Comparison of ENCODE assay signal across 8 mouse cellular contexts in the genomic region with DNA sequence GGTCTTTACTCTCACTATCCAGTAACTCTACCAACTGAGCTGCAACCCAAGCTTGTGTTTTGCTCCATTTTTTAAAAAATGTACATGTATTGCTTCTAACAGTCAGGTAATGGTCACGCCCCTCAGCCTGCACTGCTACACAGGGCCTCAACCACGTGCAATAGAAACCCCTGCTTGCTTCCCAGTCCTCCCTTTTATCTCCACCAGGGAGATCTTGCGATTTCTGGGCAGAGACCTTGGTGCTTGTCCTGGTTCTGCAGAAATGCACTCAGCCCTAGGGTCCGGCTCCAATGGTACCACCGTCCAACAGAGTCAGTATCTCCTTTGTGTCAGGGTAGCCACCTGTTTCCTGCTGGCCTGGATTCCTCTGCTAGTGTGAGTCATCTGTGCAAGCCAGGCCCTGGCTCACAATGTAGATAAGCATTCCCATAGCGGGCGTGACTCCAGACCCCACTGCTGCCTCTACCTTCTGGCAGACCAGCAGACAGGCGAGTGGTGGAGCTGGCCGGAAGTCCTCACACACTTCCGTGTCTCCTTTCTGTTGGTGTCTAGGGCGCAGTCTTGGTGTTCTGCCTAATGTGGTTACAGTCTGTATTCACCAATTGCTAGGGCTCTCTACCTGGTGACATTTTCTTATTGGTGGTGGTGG. TPM values are rescaled to one million over a fixed set of nuclear protein-coding genes. Genes with fewer than 3 reads are reported as not detected.
DNase-seq lines count a peak whose midpoint lies in the region; ATAC-seq and TF ChIP-seq lines count a peak whose summit lies in the region.

No protein-coding gene starts in this region.

- TF ChIP-seq CTCF in lung, adult 2 months (IDR thresholded peaks at IDR 0.05; ENCODE audit: insufficient read depth, low read length): no peak
- TF ChIP-seq CTCF in cerebellum, adult 2 months (IDR thresholded peaks at IDR 0.05; ENCODE audit: borderline replicate concordance, insufficient read depth, low read depth, low read length): no peak
- no peak for TF ChIP-seq CTCF in heart, postnatal 0 days (IDR thresholded peaks at IDR 0.05; ENCODE audit: low read depth)

- H3K4me2 ChIP-seq in heart, postnatal 0 days (ENCODE audit: low read depth, low read length): no peak overlapping the region
- no peak overlapping the region for H3K4me2 ChIP-seq in neural tube, embryonic 15.5 days

- ATAC-seq in heart, postnatal 0 days (ENCODE audit: insufficient read depth, low read depth): peak; percentile 84
- no peak for ATAC-seq in neural tube, embryonic 15.5 days (ENCODE audit: low FRiP score)

- no peaks in the 10 kb centered on the region for H3K36me3 ChIP-seq in heart, postnatal 0 days (replicated peaks; ENCODE audit: control insufficient read depth, insufficient read depth, low read length)
- no peaks in the 10 kb centered on the region for H3K36me3 ChIP-seq in neural tube, embryonic 15.5 days

- no peak for TF ChIP-seq POLR2A in lung, adult 2 months (IDR thresholded peaks at IDR 0.05; ENCODE audit: borderline replicate concordance, extremely low read depth, low read depth, low read length)
- TF ChIP-seq POLR2A in cerebellum, adult 2 months (IDR thresholded peaks at IDR 0.05; ENCODE audit: borderline replicate concordance, insufficient read depth, low read length): no peak

- 35% methylated on average over 11 of the region's 11 CpGs for WGBS in lung, adult 2 months
- 14% methylated on average over 11 of the region's 11 CpGs for WGBS in cerebellum, adult 2 months
- 22% methylated on average over 11 of the region's 11 CpGs for WGBS in heart, postnatal 0 days
- WGBS in neural tube, embryonic 15.5 days: 86% methylated on average over 11 of the region's 11 CpGs

- H3K27ac ChIP-seq in cerebellum, adult 2 months (ENCODE audit: insufficient read depth, low read length): peak overlapping the region; percentile 70
- peak overlapping the region; percentile 65 for H3K27ac ChIP-seq in heart, postnatal 0 days (ENCODE audit: low read depth)
- H3K27ac ChIP-seq in neural tube, embryonic 15.5 days (replicated peaks): no peak overlapping the region

- H3K4me1 ChIP-seq in lung, adult 2 months (ENCODE audit: control insufficient read depth, insufficient read depth, low read length): peaks cover 2% of the 10 kb centered on the region; the same call in 1 of the 2 replicates
- peaks cover 24% of the 10 kb centered on the region for H3K4me1 ChIP-seq in cerebellum, adult 2 months (ENCODE audit: control insufficient read depth, insufficient read depth, low read length)
- H3K4me1 ChIP-seq in heart, postnatal 0 days (ENCODE audit: control insufficient read depth, insufficient read depth): peaks cover 16% of the 10 kb centered on the region
- H3K4me1 ChIP-seq in neural tube, embryonic 15.5 days: no peaks in the 10 kb centered on the region

- no peaks in the 10 kb centered on the region for H3K9me3 ChIP-seq in heart, postnatal 0 days (replicated peaks; ENCODE audit: control insufficient read depth, low read length)
- no peaks in the 10 kb centered on the region for H3K9me3 ChIP-seq in neural tube, embryonic 15.5 days (replicated peaks)

- peak; percentile 60; the same call in 1 of the 2 replicates for TF ChIP-seq EP300 in heart, postnatal 0 days (IDR thresholded peaks at IDR 0.05; ENCODE audit: low read depth)

- H3K4me3 ChIP-seq in lung, adult 2 months (replicated peaks; ENCODE audit: extremely low read depth, low read depth, low read length): no peak overlapping the region
- no peak overlapping the region for H3K4me3 ChIP-seq in cerebellum, adult 2 months (replicated peaks; ENCODE audit: insufficient read depth, low read depth, low read length)
- H3K4me3 ChIP-seq in heart, postnatal 0 days (ENCODE audit: low read depth, low read length): no peak overlapping the region
- H3K4me3 ChIP-seq in neural tube, embryonic 15.5 days (replicated peaks): no peak overlapping the region

- DNase-seq in lung, adult 18-20 months: peak; percentile 39 to 54
- no peak for DNase-seq in lung, adult 2 months
- DNase-seq in cerebellum, adult 2 months: peak; percentile 93 to 98
- DNase-seq in heart, postnatal 0 days (ENCODE audit: low spot score): peak; percentile 74
- DNase-seq in lung, postnatal 25 days (ENCODE audit: low spot score): peak; percentile 23
- no peak for DNase-seq in right cerebral cortex, postnatal 4 days
- no peak for DNase-seq in neural tube, embryonic 10.5 days (ENCODE audit: extremely low spot score, low spot score)

- H3K9ac ChIP-seq in heart, postnatal 0 days (replicated peaks; ENCODE audit: low read depth, low read length): no peak overlapping the region
- H3K9ac ChIP-seq in neural tube, embryonic 15.5 days (replicated peaks): no peak overlapping the region

- no peaks in the 10 kb centered on the region for H3K27me3 ChIP-seq in cerebellum, adult 2 months (ENCODE audit: control insufficient read depth, insufficient read depth, low read length)
- H3K27me3 ChIP-seq in heart, postnatal 0 days (ENCODE audit: control insufficient read depth, insufficient read depth, low read length): no peaks in the 10 kb centered on the region
- no peaks in the 10 kb centered on the region for H3K27me3 ChIP-seq in neural tube, embryonic 15.5 days (replicated peaks)

RNA-seq across cellular contexts. Expression of a gene that starts 27.6 kb away (rescaled TPM):
- 5.0 and 6.1 TPM in 2 replicates for polyA plus RNA-seq in lung, adult 2 months (2012; rRNA removed)
- polyA plus RNA-seq in cerebellum, adult 2 months (2012; rRNA removed): 42.8 and 52.9 TPM in 2 replicates
- 4.4 and 4.5 TPM in 2 replicates for total RNA-seq in heart, postnatal 0 days (2014; rRNA removed; ENCODE audit: low replicate concordance)
- polyA plus RNA-seq in heart, postnatal 0 days (2015; fragmentation: Nextera tagmentation; extraction: Ambion mirVana): 4.2 and 6.4 TPM in 2 replicates
- 7.8 TPM in 2 replicates for polyA plus RNA-seq in neural tube, embryonic 15.5 days (2015; fragmentation: Nextera tagmentation; extraction: Ambion mirVana)

RNA-seq across cellular contexts. Expression of a gene that starts 44.0 kb away (rescaled TPM):
- polyA plus RNA-seq in lung, adult 2 months (2012; rRNA removed): 32.8 and 34.0 TPM in 2 replicates
- 32.1 and 35.8 TPM in 2 replicates for polyA plus RNA-seq in cerebellum, adult 2 months (2012; rRNA removed)
- total RNA-seq in heart, postnatal 0 days (2014; rRNA removed; ENCODE audit: low replicate concordance): 4.0 and 6.2 TPM in 2 replicates
- polyA plus RNA-seq in heart, postnatal 0 days (2015; fragmentation: Nextera tagmentation; extraction: Ambion mirVana): 1.9 and 2.0 TPM in 2 replicates
- 0.68 and 1.6 TPM in 2 replicates for polyA plus RNA-seq in neural tube, embryonic 15.5 days (2015; fragmentation: Nextera tagmentation; extraction: Ambion mirVana)

Comparison
In these comparisons a context has a peak if more than half of its experiments do, and no peak if none do; other contexts are left out.
1. DNase-seq: peak in lung, adult 18-20 months (2 of 2), cerebellum, adult 2 months (2 of 2), heart, postnatal 0 days (single experiment) and lung, postnatal 25 days (single experiment); none in lung, adult 2 months (single experiment), right cerebral cortex, postnatal 4 days (single experiment) and neural tube, embryonic 10.5 days (single experiment).
2. RNA of a gene that starts 44.0 kb away (polyA plus RNA-seq): 32.1 to 35.8 TPM in cerebellum, adult 2 months and 32.8 to 34.0 TPM in lung, adult 2 months; 1.9 to 2.0 TPM in heart, postnatal 0 days and 0.68 to 1.6 TPM in neural tube, embryonic 15.5 days; every median in the first group is over 10 times any median in the second.